Mouse (Mus musculus) embryonic facial prominence, embryonic 15.5 days (tissue): ENCODE data around the gene Hdac6. TPM values are rescaled to one million over a fixed set of nuclear protein-coding genes. Genes with fewer than 3 reads are reported as not detected.

Experiments used
- polyA plus RNA-seq: library from polyadenylated mRNA; unstranded; fragments of >200 nt; fragmentation: Nextera tagmentation; extraction: Ambion mirVana; gene quantifications from 2 replicates; pipeline ENCODE4 v1.2.1, GENCODE M21; 2015

The Hdac6 gene
- polyA plus RNA-seq, 1 experiment from 2014 or later: 27.5 TPM

Other genes with a start within 250 kb of the Hdac6 start
- 40.6 and 48.0 TPM in 2 replicates for gene Wdr45, start 233.6 kb downstream of the Hdac6 start, polyA plus RNA-seq
- 0.44 and 0.66 TPM in 2 replicates for gene Gm45208, start 225.6 kb downstream of the Hdac6 start, polyA plus RNA-seq
- gene Praf2, start 219.4 kb downstream of the Hdac6 start, polyA plus RNA-seq: 73.5 and 74.7 TPM in 2 replicates
- gene Ccdc120, start 197.0 kb downstream of the Hdac6 start, polyA plus RNA-seq: 17.2 and 22.1 TPM in 2 replicates
- gene Tfe3, start 185.3 kb downstream of the Hdac6 start, polyA plus RNA-seq: 32.8 and 35.9 TPM in 2 replicates
- gene Gripap1, start 158.1 kb downstream of the Hdac6 start, polyA plus RNA-seq: 46.2 and 46.7 TPM in 2 replicates
- 1.8 and 1.9 TPM in 2 replicates for gene Kcnd1, start 125.6 kb downstream of the Hdac6 start, polyA plus RNA-seq
- 51.3 and 53.9 TPM in 2 replicates for gene Otud5, start 106.5 kb downstream of the Hdac6 start, polyA plus RNA-seq
- 9.8 and 14.2 TPM in 2 replicates for gene Pim2, start 69.6 kb downstream of the Hdac6 start, polyA plus RNA-seq
- gene Slc35a2, start 63.9 kb downstream of the Hdac6 start, polyA plus RNA-seq: 55.0 and 55.5 TPM in 2 replicates
- gene Pqbp1, start 48.6 kb downstream of the Hdac6 start, polyA plus RNA-seq: 125 and 126 TPM in 2 replicates
- 158 and 169 TPM in 2 replicates for gene Timm17b, start 48.5 kb downstream of the Hdac6 start, polyA plus RNA-seq
- not detected in 2 replicates for gene Gm10491, start 40.1 kb downstream of the Hdac6 start, polyA plus RNA-seq
- gene Gm10490, start 38.3 kb downstream of the Hdac6 start, polyA plus RNA-seq: not detected in 2 replicates
- gene Pcsk1n, start 28.1 kb downstream of the Hdac6 start, polyA plus RNA-seq: 1.7 and 2.7 TPM in 2 replicates
- not detected in 2 replicates for gene Eras, start 19.3 kb downstream of the Hdac6 start, polyA plus RNA-seq
- 1.7 and 1.9 TPM in 2 replicates for gene Gata1, start 30.2 kb upstream of the Hdac6 start, polyA plus RNA-seq
- gene Glod5, start 70.6 kb upstream of the Hdac6 start, polyA plus RNA-seq: not detected in 2 replicates
- 45.5 and 51.5 TPM in 2 replicates for gene Suv39h1, start 126.9 kb upstream of the Hdac6 start, polyA plus RNA-seq
- gene Was, start 142.6 kb upstream of the Hdac6 start, polyA plus RNA-seq: 0.71 and 0.91 TPM in 2 replicates
- gene Wdr13, start 185.0 kb upstream of the Hdac6 start, polyA plus RNA-seq: 28.1 and 30.7 TPM in 2 replicates
- gene Rbm3, start 198.0 kb upstream of the Hdac6 start, polyA plus RNA-seq: 390 and 425 TPM in 2 replicates
- gene Tbc1d25, start 228.3 kb upstream of the Hdac6 start, polyA plus RNA-seq: 13.3 and 17.0 TPM in 2 replicates
- 48.0 and 48.6 TPM in 2 replicates for gene Ebp, start 245.6 kb upstream of the Hdac6 start, polyA plus RNA-seq